Mouse (Mus musculus) spleen, embryonic (tissue): ENCODE measurements around the gene Nprl2.

Source experiments
- CTCF ChIA-PET: fragments of 350-600 bp; sonication (Branson Sonifier 250); formaldehyde crosslinking; loops from one replicate; lab custom pipeline; 2022; lab: Charles Lee

Gene Nprl2

DNA sequence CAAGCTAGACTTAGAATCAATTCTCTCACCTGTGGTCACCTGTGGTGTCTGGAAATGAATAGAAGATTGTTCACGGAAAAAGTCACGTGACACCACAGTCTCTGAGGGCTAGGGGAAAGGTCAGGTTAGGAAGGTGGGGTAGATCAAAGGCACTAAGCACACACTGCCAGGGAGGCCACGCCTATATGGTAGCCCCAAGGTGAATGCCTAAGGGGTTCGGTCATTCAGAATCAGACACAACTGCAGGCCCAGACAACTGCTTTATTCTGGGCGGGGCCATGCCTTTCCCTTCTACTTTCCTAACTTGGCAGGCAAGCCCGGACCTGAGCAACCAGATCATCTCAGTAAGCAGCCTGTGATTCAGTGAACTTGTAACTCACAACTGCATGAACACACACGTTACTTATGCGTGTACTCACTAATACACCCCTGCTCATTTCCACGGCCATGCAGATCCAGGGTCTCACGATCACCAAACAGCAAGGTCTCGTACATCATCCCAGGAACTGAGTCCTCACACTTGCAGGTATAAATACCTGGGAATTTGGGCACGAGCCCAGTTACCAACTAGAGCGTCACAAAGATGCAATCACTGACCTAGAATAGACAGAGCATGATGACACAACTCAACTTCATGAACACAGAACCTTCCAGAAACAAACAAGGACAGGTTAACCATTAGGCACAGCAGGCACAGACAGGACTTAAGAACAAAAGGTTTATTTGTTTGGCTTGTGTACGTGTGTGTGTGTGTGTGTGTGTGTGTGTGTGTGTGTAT, 33.7 kb downstream of the Nprl2 start:
- CTCF ChIA-PET, result no interaction called here

- CTCF ChIA-PET, result no interaction called here
Observed at GRCm38 (mm10) chr9:107576357-107577107, 34.5 kb downstream of the Nprl2 start, which contains the start of gene Hyal1. Gene Hyal1, plus strand, starts transcription at chr9:107576927.

GRCm38 (mm10) chr9:107577871-107578270, 35.8 kb downstream of the Nprl2 start:
- CTCF ChIA-PET, result no interaction called here

DNA sequence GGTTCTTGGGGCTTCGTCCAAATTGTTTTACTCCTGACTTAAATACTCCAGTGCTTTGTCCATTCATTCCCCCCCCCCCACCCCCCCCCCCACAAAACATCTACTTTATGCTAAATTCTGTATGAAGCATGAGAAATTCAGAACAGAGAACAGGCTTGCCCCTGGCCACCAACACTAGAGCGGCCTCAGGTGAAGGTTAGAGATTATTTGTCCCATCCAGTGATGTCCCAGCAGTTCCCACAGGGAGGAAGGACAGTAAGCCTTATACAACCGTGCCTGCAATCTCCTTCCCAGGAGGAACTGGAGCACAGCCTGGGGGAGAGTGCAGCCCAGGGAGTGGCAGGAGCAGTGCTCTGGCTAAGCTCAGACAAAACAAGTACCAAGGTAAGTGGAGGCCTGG, 36.6 kb downstream of the Nprl2 start, which contains the start of gene Naa80:
Gene Naa80 (plus strand): TSS at position 301 of the 400 bp plus-strand sequence.
- CTCF ChIA-PET, result interaction anchor here (1.7 kb wide), 1 partner anchor 13 kb away, joined by 4 read pairs; no protein-coding TSS in a partner anchor

DNA sequence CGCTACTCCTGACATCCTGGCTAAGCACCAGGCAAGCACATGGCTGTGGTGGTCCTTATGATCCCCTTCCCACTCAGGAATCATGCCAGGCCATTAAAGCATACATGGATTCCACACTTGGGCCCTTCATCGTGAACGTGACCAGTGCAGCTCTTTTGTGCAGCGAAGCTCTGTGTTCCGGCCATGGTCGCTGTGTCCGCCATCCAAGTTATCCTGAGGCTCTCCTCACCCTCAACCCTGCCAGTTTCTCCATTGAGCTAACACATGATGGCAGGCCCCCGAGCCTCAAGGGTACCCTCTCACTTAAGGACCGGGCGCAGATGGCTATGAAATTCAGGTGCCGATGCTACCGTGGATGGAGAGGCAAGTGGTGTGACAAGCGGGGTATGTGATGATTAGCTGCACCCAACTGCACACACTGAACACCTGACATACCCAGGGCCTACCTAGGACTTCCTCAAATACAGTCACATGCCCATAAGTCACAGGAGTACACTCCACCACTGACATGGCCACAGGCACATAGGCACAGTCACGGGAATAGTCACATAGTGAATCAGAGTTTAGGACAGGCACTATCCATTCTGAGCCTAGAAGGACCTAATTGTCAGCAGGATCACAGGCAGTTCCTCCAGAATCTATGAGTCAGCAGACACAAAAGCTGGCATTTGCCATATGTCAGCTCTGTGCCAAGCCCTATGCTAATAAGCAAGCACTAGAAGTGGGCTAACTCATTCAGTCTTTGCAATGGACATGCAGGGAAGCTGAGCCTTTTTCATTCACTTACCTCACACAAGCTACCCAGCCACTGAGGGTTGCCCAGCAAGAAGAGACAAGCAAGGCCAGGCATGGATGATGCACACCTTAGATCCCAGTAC, 37.2 kb downstream of the Nprl2 start:
- CTCF ChIA-PET, result interaction anchor here (1.7 kb wide), 1 partner anchor 14 kb away, joined by 4 read pairs; no protein-coding TSS in a partner anchor

- CTCF ChIA-PET, result interaction anchor here (0.7 kb wide), 1 partner anchor 33 kb away, joined by 3 read pairs; no protein-coding TSS in a partner anchor
Observed at GRCm38 (mm10) chr9:107580501-107581317, 38.7 kb downstream of the Nprl2 start, which contains the start of gene Hyal3. Gene Hyal3, plus strand, starts transcription at chr9:107580818.

DNA sequence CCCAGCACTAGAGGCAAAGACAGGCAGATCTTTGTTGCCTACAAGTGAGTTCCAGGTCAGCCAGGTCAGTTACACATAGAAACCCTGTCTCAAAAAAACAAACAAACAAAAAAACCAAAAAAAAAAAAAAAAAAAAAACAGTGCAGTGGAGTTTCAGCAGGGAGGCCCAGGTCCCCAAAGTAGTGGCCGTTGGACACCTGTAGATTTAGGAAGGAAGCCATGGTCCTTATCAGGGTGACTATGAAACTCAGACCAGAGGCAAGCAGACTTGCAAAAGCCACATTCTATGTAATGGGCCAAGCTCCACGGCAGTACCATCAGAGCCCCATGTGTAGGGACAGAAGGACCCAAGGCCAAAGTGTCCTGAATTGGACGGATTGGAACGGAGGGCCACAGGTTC, 39.6 kb downstream of the Nprl2 start:
- CTCF ChIA-PET, result interaction anchor here (0.7 kb wide), 1 partner anchor 1346 kb away, joined by 6 read pairs; no protein-coding TSS in a partner anchor

DNA sequence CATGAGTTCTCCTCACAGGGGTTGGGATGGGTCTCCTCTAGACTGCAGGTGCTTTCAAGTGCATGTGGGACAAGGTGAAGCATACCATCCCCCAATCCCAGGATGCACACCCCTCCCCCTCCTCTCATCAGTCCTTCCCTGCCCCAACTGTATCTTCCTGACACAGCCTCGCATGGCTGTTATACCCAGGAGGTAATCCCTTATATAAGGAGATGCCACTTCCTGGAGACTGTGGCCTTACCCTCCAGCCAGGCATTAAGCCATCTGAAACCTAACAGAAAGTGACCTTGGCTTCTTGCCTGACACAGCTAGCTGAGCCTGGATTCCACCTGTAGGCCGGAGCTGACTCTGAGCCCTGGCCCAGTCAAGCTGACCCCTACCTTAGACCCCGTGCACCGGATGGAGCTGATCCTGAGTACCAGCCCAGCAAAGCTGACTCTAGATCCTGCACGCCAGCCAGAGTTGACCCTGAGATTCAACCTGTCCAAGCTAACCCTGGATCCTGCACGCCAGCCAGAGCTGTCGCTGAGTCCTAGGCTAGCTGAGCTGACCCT, 40.6 kb downstream of the Nprl2 start:
- CTCF ChIA-PET, result no interaction called here

- CTCF ChIA-PET, result no interaction called here
Observed at GRCm38 (mm10) chr9:107583174-107583573, 41.1 kb downstream of the Nprl2 start.

DNA sequence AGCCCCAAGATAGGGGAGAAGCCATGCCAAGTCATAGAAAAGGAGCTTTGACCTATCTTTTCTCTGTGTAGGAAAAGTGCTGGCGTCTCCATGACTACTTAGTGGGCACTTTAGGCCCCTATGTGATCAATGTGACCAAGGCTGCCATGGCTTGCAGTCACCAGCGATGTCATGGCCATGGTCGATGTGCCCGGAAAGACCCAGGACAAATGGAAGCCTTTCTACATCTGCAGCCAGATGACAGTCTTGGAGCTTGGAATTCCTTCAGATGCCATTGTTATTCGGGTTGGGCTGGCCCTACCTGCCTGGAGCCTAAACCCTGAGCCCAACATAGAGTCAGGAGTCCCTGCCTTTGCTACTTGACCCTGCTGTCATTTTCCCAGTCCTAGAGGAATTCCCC, 44.5 kb downstream of the Nprl2 start:
- CTCF ChIA-PET, result no interaction called here

DNA sequence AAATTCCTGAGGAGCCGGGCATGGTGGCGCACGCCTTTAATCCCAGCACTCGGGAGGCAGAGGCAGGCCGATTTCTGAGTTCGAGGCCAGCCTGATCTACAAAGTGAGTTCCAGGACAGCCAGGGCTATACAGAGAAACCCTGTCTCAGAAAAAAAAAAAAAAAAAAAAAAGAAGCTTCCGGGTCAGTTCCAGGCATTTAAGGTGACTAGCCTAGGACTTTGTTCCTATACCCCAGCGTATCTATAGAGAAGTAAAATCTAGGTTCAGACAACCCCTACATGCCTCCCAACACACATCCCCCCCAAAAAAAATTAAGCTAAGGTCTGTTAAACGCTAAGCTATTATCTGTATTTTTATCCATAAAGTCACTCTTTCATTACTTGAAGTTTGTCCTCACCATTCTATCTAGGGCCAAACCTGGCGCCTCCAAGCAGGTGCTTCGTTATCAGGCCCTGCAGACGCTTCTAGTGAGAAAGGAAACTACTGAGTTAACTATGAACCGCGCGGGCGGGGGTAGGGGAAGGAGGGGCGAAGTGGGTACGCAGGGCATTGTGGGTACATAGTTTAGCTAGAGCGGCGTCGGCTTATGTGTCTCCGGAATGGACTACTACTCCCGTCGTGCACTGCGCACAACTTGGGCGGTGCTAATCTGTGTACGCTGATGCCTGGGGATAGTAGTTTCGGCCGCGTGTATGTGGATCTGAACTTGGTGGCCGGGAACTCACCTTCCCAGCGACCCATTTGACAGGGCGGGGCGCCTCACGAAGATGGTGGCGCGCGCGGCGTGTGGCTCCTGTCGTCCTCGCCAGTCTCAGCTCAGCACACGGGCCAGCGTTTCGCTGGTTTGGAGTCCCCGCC, 45.2 kb downstream of the Nprl2 start, which contains the start of gene Ifrd2:
Gene Ifrd2 (plus strand): TSS at position 669 of the 859 bp plus-strand sequence.
- CTCF ChIA-PET, result interaction anchor here (0.6 to 1.1 kb wide), 2 partner anchors 16 to 49 kb away, joined by 3 read pairs; no protein-coding TSS in a partner anchor

- CTCF ChIA-PET, result interaction anchor here (0.8 to 1.1 kb wide), 2 partner anchors 21 to 48 kb away, joined by 3 to 4 read pairs; no protein-coding TSS in a partner anchor
Observed at GRCm38 (mm10) chr9:107587833-107588639, 46.0 kb downstream of the Nprl2 start.

DNA sequence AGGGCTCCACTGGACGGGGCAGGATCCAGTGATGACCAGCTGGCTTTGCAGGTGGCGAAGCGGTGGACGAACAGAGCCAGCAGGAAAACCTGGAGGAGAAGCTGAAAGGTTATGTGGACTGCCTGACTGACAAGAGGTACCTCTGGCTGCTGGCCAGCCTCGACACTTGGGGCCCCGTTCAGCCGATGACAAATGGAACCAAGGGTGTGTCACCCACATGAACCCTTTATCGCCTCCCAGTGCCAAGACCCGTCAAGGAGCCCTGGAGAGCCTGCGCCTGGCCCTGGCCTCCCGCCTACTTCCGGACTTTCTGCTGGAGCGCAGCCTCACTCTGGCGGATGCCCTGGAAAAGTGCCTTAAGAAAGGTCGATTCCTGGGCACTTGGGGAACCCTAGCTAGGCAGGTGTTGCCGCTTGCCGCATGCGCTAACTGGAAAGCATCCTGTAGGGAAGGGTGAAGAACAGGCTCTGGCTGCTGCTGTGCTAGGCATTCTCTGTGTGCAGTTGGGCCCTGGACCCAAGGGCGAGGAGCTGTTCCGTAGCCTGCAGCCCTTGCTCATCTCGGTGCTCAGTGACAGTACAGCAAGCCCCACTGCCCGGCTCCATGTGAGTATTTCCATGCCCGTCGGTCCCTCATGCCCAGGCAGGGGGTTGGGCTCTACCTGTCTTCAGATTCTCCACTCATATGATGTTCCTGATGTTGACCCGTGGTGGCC, 48.2 kb downstream of the Nprl2 start:
- CTCF ChIA-PET, result interaction anchor here (0.6 kb wide), 1 partner anchor 125 kb away, joined by 6 read pairs; no protein-coding TSS in a partner anchor

DNA sequence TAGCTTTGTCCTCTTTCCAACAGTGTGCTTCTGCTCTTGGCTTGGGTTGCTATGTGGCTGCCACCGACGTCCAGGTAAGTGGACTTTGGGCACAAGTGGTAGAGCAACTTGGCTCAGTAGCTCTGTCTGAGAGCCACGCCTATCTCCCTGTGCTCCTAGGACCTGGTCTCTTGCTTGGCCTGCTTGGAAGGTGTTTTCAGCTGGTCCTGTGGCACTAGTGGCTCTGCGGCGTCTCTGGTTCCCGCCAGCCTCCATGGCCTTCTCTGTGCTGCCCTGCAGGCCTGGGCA, 48.7 kb downstream of the Nprl2 start:
- CTCF ChIA-PET, result no interaction called here

GRCm38 (mm10) chr9:107593101-107593976, 51.3 kb downstream of the Nprl2 start:
- CTCF ChIA-PET, result interaction anchor here (1.2 kb wide), 1 partner anchor 35 kb away, joined by 3 read pairs; no protein-coding TSS in a partner anchor

- CTCF ChIA-PET, result no interaction called here
Observed at GRCm38 (mm10) chr9:107594281-107595062, 52.4 kb downstream of the Nprl2 start.
